Mouse (Mus musculus): ENCODE data around the gene Mamdc2. TPM values are rescaled to one million over a fixed set of nuclear protein-coding genes. Genes with fewer than 3 reads are reported as not detected.
A peak's percentile ranks its signal among the peaks of the same experiment; 100 is the strongest.

Gene Mamdc2
- polyA plus RNA-seq, 1 experiment from 2014 or later: 1.5 TPM

- 42% methylated on average over 6 of the region's 6 CpGs for WGBS
- Histone ChIP-seq H3K27me3 (ENCODE audit: control insufficient read depth, insufficient read depth, low read length) (no peaks in the 10 kb centered on the region), H3K4me1 (ENCODE audit: control insufficient read depth, insufficient read depth, low read length) (no peaks in the 10 kb centered on the region), H3K9ac (replicated peaks; ENCODE audit: low read length) (no peak overlapping the region), H3K4me2 (ENCODE audit: low read length) (no peak overlapping the region), H3K36me3 (ENCODE audit: control insufficient read depth, insufficient read depth, low read length) (no peaks in the 10 kb centered on the region), H3K27ac (replicated peaks; ENCODE audit: low read depth, low read length) (no peak overlapping the region), H3K4me3 (replicated peaks; ENCODE audit: low read depth, low read length) (no peak overlapping the region), H3K9me3 (ENCODE audit: control insufficient read depth, low read length) (no peaks in the 10 kb centered on the region)
- DNase-seq: peak; percentile 23
- ATAC-seq (ENCODE audit: low FRiP score, low TSS enrichment): no peak
Measured at GRCm38 (mm10) chr19:23330842-23331241, 117.4 kb downstream of the Mamdc2 start.

GRCm38 (mm10) chr19:23329346-23329745 lies 118.9 kb downstream of the Mamdc2 start:
- Histone ChIP-seq H3K27me3 (ENCODE audit: control insufficient read depth, insufficient read depth, low read length) (no peaks in the 10 kb centered on the region), H3K4me1 (ENCODE audit: control insufficient read depth, insufficient read depth, low read length) (no peaks in the 10 kb centered on the region), H3K27ac (replicated peaks; ENCODE audit: low read depth, low read length) (no peak overlapping the region), H3K9me3 (ENCODE audit: control insufficient read depth, low read length) (no peaks in the 10 kb centered on the region), H3K9ac (replicated peaks; ENCODE audit: low read length) (no peak overlapping the region), H3K4me2 (ENCODE audit: low read length) (no peak overlapping the region), H3K4me3 (replicated peaks; ENCODE audit: low read depth, low read length) (no peak overlapping the region), H3K36me3 (ENCODE audit: control insufficient read depth, insufficient read depth, low read length) (no peaks in the 10 kb centered on the region)
- DNase-seq (no peak), ATAC-seq (ENCODE audit: low FRiP score, low TSS enrichment) (no peak)
- WGBS: 92% methylated on average over 2 of the region's 2 CpGs

GRCm38 (mm10) chr19:23327056-23327640 lies 121.1 kb downstream of the Mamdc2 start:
- 97% methylated on average over 3 of the region's 3 CpGs for WGBS

GRCm38 (mm10) chr19:23323107-23323506 lies 125.1 kb downstream of the Mamdc2 start:
- Histone ChIP-seq H3K36me3 (ENCODE audit: control insufficient read depth, insufficient read depth, low read length) (no peaks in the 10 kb centered on the region), H3K4me3 (replicated peaks; ENCODE audit: low read depth, low read length) (no peak overlapping the region), H3K9me3 (ENCODE audit: control insufficient read depth, low read length) (no peaks in the 10 kb centered on the region), H3K27me3 (ENCODE audit: control insufficient read depth, insufficient read depth, low read length) (no peaks in the 10 kb centered on the region), H3K9ac (replicated peaks; ENCODE audit: low read length) (no peak overlapping the region), H3K4me2 (ENCODE audit: low read length) (no peak overlapping the region), H3K4me1 (ENCODE audit: control insufficient read depth, insufficient read depth, low read length) (no peaks in the 10 kb centered on the region), H3K27ac (replicated peaks; ENCODE audit: low read depth, low read length) (no peak overlapping the region)
- ATAC-seq (ENCODE audit: low FRiP score, low TSS enrichment): no peak
- DNase-seq: no peak
- WGBS: 93% methylated on average over 3 of the region's 3 CpGs

More at GRCm38 (mm10) chr19:23327056-23327640, 121.1 kb downstream of the Mamdc2 start:
- DNase-seq (no peak), ATAC-seq (ENCODE audit: low FRiP score, low TSS enrichment) (no peak)
- Histone ChIP-seq H3K27me3 (ENCODE audit: control insufficient read depth, insufficient read depth, low read length) (no peaks in the 10 kb centered on the region), H3K9ac (replicated peaks; ENCODE audit: low read length) (no peak overlapping the region), H3K36me3 (ENCODE audit: control insufficient read depth, insufficient read depth, low read length) (no peaks in the 10 kb centered on the region), H3K27ac (replicated peaks; ENCODE audit: low read depth, low read length) (no peak overlapping the region), H3K9me3 (ENCODE audit: control insufficient read depth, low read length) (no peaks in the 10 kb centered on the region), H3K4me1 (ENCODE audit: control insufficient read depth, insufficient read depth, low read length) (no peaks in the 10 kb centered on the region), H3K4me2 (ENCODE audit: low read length) (no peak overlapping the region), H3K4me3 (replicated peaks; ENCODE audit: low read depth, low read length) (no peak overlapping the region)

GRCm38 (mm10) chr19:23317989-23318358 lies 130.3 kb downstream of the Mamdc2 start:
- WGBS: 78% methylated on average over 5 of the region's 5 CpGs
- H3K27me3 ChIP-seq (ENCODE audit: control insufficient read depth, insufficient read depth, low read length): no peaks in the 10 kb centered on the region
- no peaks in the 10 kb centered on the region for H3K9me3 ChIP-seq (ENCODE audit: control insufficient read depth, low read length)
- H3K27ac ChIP-seq (replicated peaks; ENCODE audit: low read depth, low read length): no peak overlapping the region; the same call in 1 of the 2 replicates
- no peaks in the 10 kb centered on the region for H3K4me1 ChIP-seq (ENCODE audit: control insufficient read depth, insufficient read depth, low read length)
- no peak for DNase-seq
- ATAC-seq (ENCODE audit: low FRiP score, low TSS enrichment): no peak
- H3K4me2 ChIP-seq (ENCODE audit: low read length): no peak overlapping the region
- H3K4me3 ChIP-seq (replicated peaks; ENCODE audit: low read depth, low read length): no peak overlapping the region
- no peaks in the 10 kb centered on the region for H3K36me3 ChIP-seq (ENCODE audit: control insufficient read depth, insufficient read depth, low read length)
- no peak overlapping the region for H3K9ac ChIP-seq (replicated peaks; ENCODE audit: low read length)

- no peaks in the 10 kb centered on the region for H3K36me3 ChIP-seq (ENCODE audit: control insufficient read depth, insufficient read depth, low read length)
- H3K9ac ChIP-seq (replicated peaks; ENCODE audit: low read length): no peak overlapping the region
- peak overlapping the region; percentile 49; the same call in 1 of the 2 replicates for H3K27ac ChIP-seq (replicated peaks; ENCODE audit: low read depth, low read length)
- H3K4me2 ChIP-seq (ENCODE audit: low read length): no peak overlapping the region
- no peak overlapping the region for H3K4me3 ChIP-seq (replicated peaks; ENCODE audit: low read depth, low read length)
- 73% methylated on average over 5 of the region's 5 CpGs for WGBS
- H3K4me1 ChIP-seq (ENCODE audit: control insufficient read depth, insufficient read depth, low read length): no peaks in the 10 kb centered on the region
- ATAC-seq (ENCODE audit: low FRiP score, low TSS enrichment): no peak
- no peaks in the 10 kb centered on the region for H3K9me3 ChIP-seq (ENCODE audit: control insufficient read depth, low read length)
- DNase-seq: no peak
- no peaks in the 10 kb centered on the region for H3K27me3 ChIP-seq (ENCODE audit: control insufficient read depth, insufficient read depth, low read length)
Measured at GRCm38 (mm10) chr19:23317295-23317988, 130.8 kb downstream of the Mamdc2 start.

- H3K9me3 ChIP-seq (ENCODE audit: control insufficient read depth, low read length): no peaks in the 10 kb centered on the region
- no peak for ATAC-seq (ENCODE audit: low FRiP score, low TSS enrichment)
- 91% methylated on average over 5 of the region's 5 CpGs for WGBS
- H3K9ac ChIP-seq (replicated peaks; ENCODE audit: low read length): no peak overlapping the region
- no peak for DNase-seq
- no peak overlapping the region for H3K4me3 ChIP-seq (replicated peaks; ENCODE audit: low read depth, low read length)
- no peak overlapping the region for H3K4me2 ChIP-seq (ENCODE audit: low read length)
- H3K36me3 ChIP-seq (ENCODE audit: control insufficient read depth, insufficient read depth, low read length): no peaks in the 10 kb centered on the region
- no peaks in the 10 kb centered on the region for H3K4me1 ChIP-seq (ENCODE audit: control insufficient read depth, insufficient read depth, low read length)
- no peak overlapping the region for H3K27ac ChIP-seq (replicated peaks; ENCODE audit: low read depth, low read length)
- H3K27me3 ChIP-seq (ENCODE audit: control insufficient read depth, insufficient read depth, low read length): no peaks in the 10 kb centered on the region
Measured at GRCm38 (mm10) chr19:23316851-23317250, 131.4 kb downstream of the Mamdc2 start.

GRCm38 (mm10) chr19:23309979-23310378 lies 138.3 kb downstream of the Mamdc2 start:
- no peak for ATAC-seq (ENCODE audit: low FRiP score, low TSS enrichment)
- Histone ChIP-seq H3K4me3 (replicated peaks; ENCODE audit: low read depth, low read length) (no peak overlapping the region), H3K27ac (replicated peaks; ENCODE audit: low read depth, low read length) (no peak overlapping the region), H3K4me2 (ENCODE audit: low read length) (no peak overlapping the region), H3K27me3 (ENCODE audit: control insufficient read depth, insufficient read depth, low read length) (no peaks in the 10 kb centered on the region), H3K9me3 (ENCODE audit: control insufficient read depth, low read length) (no peaks in the 10 kb centered on the region), H3K36me3 (ENCODE audit: control insufficient read depth, insufficient read depth, low read length) (no peaks in the 10 kb centered on the region), H3K9ac (replicated peaks; ENCODE audit: low read length) (no peak overlapping the region), H3K4me1 (ENCODE audit: control insufficient read depth, insufficient read depth, low read length) (no peaks in the 10 kb centered on the region)
- no peak for DNase-seq
- WGBS: 91% methylated on average over 2 of the region's 2 CpGs

GRCm38 (mm10) chr19:23306671-23307070 lies 141.6 kb downstream of the Mamdc2 start:
- Histone ChIP-seq H3K27ac (replicated peaks; ENCODE audit: low read depth, low read length) (no peak overlapping the region), H3K4me3 (replicated peaks; ENCODE audit: low read depth, low read length) (no peak overlapping the region), H3K9me3 (ENCODE audit: control insufficient read depth, low read length) (no peaks in the 10 kb centered on the region), H3K27me3 (ENCODE audit: control insufficient read depth, insufficient read depth, low read length) (no peaks in the 10 kb centered on the region), H3K9ac (replicated peaks; ENCODE audit: low read length) (no peak overlapping the region), H3K36me3 (ENCODE audit: control insufficient read depth, insufficient read depth, low read length) (no peaks in the 10 kb centered on the region), H3K4me1 (ENCODE audit: control insufficient read depth, insufficient read depth, low read length) (no peaks in the 10 kb centered on the region), H3K4me2 (ENCODE audit: low read length) (no peak overlapping the region)
- 88% methylated on average over 7 of the region's 7 CpGs for WGBS
- no peak for DNase-seq
- no peak for ATAC-seq (ENCODE audit: low FRiP score, low TSS enrichment)
